Mouse (Mus musculus) neural tube, embryonic 14.5 days (tissue): ENCODE data around the gene Ppp4c. TPM values are rescaled to one million over a fixed set of nuclear protein-coding genes. Genes with fewer than 3 reads are reported as not detected.
A peak's percentile ranks its signal among the peaks of the same experiment; 100 is the strongest.

Experiments
- ATAC-seq: fragments of 200-750 bp; cut with Nextera tagmentation; 2 replicates; pipeline ENCODE4 v1.8.0; 2017; ENCODE audit warnings: low read depth, mild to moderate bottlenecking, moderate TSS enrichment, moderate library complexity
- H3K27ac ChIP-seq: fragments of 300-500 bp; sonication (generic); 2 replicates; pipeline ENCODE4 v1.5.1; 2014; ENCODE audit warnings: low read depth, mild to moderate bottlenecking, control low read depth, low read length, moderate library complexity, mixed read lengths
- H3K27me3 ChIP-seq: fragments of 300-500 bp; sonication (generic); 2 replicates; pipeline ENCODE4 v1.6.1; 2014; ENCODE audit warnings: low read length; ENCODE audit not compliant: control insufficient read depth, insufficient read depth
- H3K36me3 ChIP-seq: fragments of 300-500 bp; sonication (generic); 2 replicates; pipeline ENCODE4 v1.6.1; 2014; ENCODE audit warnings: low read length, mixed read lengths; ENCODE audit not compliant: control insufficient read depth, insufficient read depth
- H3K4me1 ChIP-seq: fragments of 300-500 bp; sonication (generic); 2 replicates; pipeline ENCODE4 v1.6.1; 2014; ENCODE audit warnings: low read length; ENCODE audit not compliant: control insufficient read depth, insufficient read depth
- H3K4me2 ChIP-seq: fragments of 300-500 bp; sonication (generic); 2 replicates; pipeline ENCODE4 v1.6.1; 2014; ENCODE audit warnings: mild to moderate bottlenecking, low read depth, low read length, control low read depth
- H3K4me3 ChIP-seq: fragments of 300-500 bp; sonication (generic); 2 replicates; pipeline ENCODE4 v1.5.1; 2014; ENCODE audit warnings: low read depth, low read length, control low read depth, mixed read lengths
- H3K9ac ChIP-seq: fragments of 300-500 bp; sonication (generic); replicated peaks from 2 replicates; pipeline ENCODE4 v1.6.1; 2014; ENCODE audit warnings: low read depth, mild to moderate bottlenecking, control low read depth, low read length, mixed read lengths
- H3K9me3 ChIP-seq: fragments of 300-500 bp; sonication (generic); 2 replicates; pipeline ENCODE4 v1.6.1; 2016; ENCODE audit warnings: low read length; ENCODE audit not compliant: control insufficient read depth
- WGBS: fragments of 180-500 bp; shearing (Covaris S2); extraction: QIAGEN DNeasy Blood & Tissue Kit; methylation state at CpG from one replicate; pipeline ENCODE4 v1.1.7; 2014; 5-methylcytosine and 5-hydroxymethylcytosine counted together
- polyA plus RNA-seq: library from polyadenylated mRNA; unstranded; fragments of >200 nt; fragmentation: Nextera tagmentation; extraction: Ambion mirVana; gene quantifications from 2 replicates; pipeline ENCODE4 v1.2.1, GENCODE M21; 2014

The Ppp4c gene
- polyA plus RNA-seq, 1 experiment from 2014 or later, result 154 TPM

DNA sequence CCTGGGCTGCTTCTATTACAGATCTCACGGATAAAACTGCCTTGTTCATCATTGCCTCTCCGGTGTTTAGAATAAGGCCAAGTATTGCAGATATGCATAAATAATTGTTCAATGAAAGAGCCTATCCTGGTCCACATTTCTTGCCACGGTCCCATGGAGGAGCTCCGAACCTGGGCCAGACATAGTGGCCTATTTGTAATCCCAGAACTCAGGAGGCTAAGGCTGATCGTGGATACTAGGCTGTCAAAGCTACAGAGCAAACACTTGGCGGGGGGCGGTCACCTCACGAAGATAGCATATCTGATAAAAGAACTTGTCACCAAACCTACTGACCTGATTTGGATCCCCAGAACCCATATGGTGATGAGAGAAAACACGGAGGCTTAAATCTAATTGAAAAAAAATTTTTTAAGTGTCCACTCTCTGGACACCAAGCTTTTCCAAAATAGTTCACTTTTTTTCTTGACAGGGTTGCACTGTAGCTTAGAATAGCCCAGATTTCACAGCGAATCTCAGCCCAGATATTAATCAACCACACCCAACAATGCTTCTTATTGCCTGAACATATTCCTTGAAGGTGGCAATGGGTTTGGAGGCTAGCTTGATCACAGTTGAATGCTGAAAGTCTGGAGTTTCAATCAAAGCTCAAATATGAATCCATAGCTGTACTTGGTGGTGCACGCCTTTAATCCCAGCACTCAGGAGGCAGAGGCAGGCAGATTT, 586 bp upstream of the Ppp4c start:
- H3K9ac ChIP-seq, result peak overlapping the region; percentile 82
- 31% methylated on average over 11 of the region's 11 CpGs for WGBS

DNA sequence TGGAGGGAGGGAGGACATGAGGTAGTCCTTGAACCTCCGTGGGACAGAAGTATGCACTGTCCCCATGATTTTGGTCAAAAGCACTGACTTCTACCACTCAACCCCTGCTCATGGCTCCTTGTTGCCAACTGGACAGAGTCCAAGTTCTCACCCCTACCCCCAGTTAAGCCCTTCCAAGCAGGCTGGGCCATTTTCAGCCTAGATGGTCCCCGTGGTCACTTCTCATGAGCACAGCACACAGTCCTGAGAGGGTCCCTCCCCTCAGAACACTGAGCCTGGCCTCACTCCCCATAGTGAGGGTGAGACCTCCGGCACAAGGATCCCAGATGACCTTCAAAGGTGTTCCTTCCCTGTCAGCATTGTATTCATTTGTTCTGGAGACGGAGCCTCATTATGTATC, 3.2 kb downstream of the Ppp4c start:
- Histone ChIP-seq H3K27me3 (no peaks in the 10 kb centered on the region), H3K4me2 (no peak overlapping the region), H3K36me3 (peaks cover 48% of the 10 kb centered on the region), H3K4me3 (no peak overlapping the region), H3K9me3 (no peaks in the 10 kb centered on the region), H3K27ac (no peak overlapping the region), H3K9ac (no peak overlapping the region), H3K4me1 (peaks cover 7% of the 10 kb centered on the region; the same call in 1 of the 2 replicates)
- no peak for ATAC-seq
- WGBS, result 95% methylated on average over 4 of the region's 4 CpGs

More for the DNA sequence above, 586 bp upstream of the Ppp4c start:
- H3K36me3 ChIP-seq, result peaks cover 42% of the 10 kb centered on the region
- H3K4me2 ChIP-seq, result peak overlapping the region; percentile 81
- H3K4me3 ChIP-seq, result peak overlapping the region; percentile 90
- peaks cover 20% of the 10 kb centered on the region for H3K4me1 ChIP-seq
- ATAC-seq, result peak; percentile 13; the same call in 1 of the 2 replicates
- peak overlapping the region; percentile 91 for H3K27ac ChIP-seq
- no peaks in the 10 kb centered on the region for H3K9me3 ChIP-seq
- no peaks in the 10 kb centered on the region for H3K27me3 ChIP-seq

DNA sequence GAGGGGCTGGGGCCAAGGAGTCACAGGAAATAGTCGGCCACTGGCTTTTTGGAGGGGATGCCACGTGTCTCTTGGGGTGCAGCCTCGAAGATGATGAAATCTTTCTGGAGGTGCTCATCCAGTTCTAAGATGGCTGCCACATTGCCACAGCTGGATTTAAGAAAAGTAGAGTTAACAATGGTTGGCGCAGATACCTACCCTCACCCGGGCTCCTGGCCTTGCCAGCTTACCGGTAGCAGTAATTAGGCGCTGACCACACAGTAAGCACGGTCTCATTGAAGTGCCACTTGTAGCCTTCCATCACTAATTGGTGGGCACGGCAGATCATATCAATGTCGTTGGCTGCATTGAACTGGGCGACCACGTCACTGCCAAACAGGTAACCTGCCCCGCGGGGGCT, 6.2 kb downstream of the Ppp4c start:
- WGBS, result 92% methylated on average over 14 of the region's 14 CpGs
- no peak overlapping the region for H3K4me2 ChIP-seq
- peaks cover 9% of the 10 kb centered on the region; the same call in 1 of the 2 replicates for H3K4me1 ChIP-seq
- H3K9ac ChIP-seq, result no peak overlapping the region
- H3K27me3 ChIP-seq, result no peaks in the 10 kb centered on the region
- peaks cover 47% of the 10 kb centered on the region for H3K36me3 ChIP-seq
- no peak overlapping the region for H3K4me3 ChIP-seq
- no peak overlapping the region for H3K27ac ChIP-seq
- no peak for ATAC-seq
- H3K9me3 ChIP-seq, result no peaks in the 10 kb centered on the region

DNA sequence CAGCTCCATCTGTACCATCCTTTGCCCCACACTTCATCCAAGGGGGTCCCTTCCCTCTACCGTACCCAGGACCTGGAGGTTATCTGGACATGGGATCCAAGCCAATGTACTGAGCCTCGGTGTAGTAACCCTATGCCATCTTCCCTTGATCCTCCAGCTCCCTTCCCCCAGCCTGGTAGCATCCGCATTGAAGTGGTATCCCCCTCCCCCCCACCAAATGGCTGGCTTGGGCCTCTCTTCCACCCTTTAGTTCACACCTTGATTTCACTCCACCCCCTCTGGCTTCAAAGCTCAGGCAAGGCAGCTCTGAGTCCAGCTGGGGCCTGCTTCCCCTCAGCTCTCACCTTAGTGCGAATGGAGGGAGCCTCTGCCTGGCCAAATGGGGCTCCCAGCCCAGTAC, 7.2 kb downstream of the Ppp4c start:
- no peaks in the 10 kb centered on the region for H3K27me3 ChIP-seq
- no peaks in the 10 kb centered on the region for H3K9me3 ChIP-seq
- no peak overlapping the region for H3K4me3 ChIP-seq
- H3K27ac ChIP-seq, result no peak overlapping the region
- H3K4me1 ChIP-seq, result peaks cover 15% of the 10 kb centered on the region; the same call in 1 of the 2 replicates
- 86% methylated on average over 4 of the region's 4 CpGs for WGBS
- H3K9ac ChIP-seq, result no peak overlapping the region
- no peak for ATAC-seq
- no peak overlapping the region for H3K4me2 ChIP-seq
- peaks cover 46% of the 10 kb centered on the region for H3K36me3 ChIP-seq

DNA sequence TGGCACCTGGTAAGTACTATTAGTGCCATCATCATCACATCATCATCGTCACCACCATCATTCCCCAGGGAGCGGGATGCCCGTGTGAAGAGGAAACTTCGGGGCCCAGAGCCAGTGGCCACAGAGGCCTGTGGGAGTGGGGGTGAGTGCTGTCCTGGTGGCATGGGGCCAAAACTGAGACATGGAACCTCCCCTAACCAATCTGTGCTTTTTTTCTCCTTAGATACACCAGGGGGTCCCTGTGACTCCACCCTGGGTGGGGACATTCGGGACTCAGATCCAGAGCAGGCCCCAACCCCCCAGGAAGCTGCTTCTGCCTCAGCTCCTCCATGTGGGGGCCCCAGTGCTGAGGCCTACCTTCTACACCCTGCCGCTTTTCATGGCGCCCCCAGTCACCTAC, 7.8 kb downstream of the Ppp4c start:
- H3K9me3 ChIP-seq, result no peaks in the 10 kb centered on the region
- 84% methylated on average over 7 of the region's 7 CpGs for WGBS
- peaks cover 15% of the 10 kb centered on the region; the same call in 1 of the 2 replicates for H3K4me1 ChIP-seq
- H3K36me3 ChIP-seq, result peaks cover 40% of the 10 kb centered on the region
- H3K27ac ChIP-seq, result no peak overlapping the region
- no peaks in the 10 kb centered on the region for H3K27me3 ChIP-seq
- ATAC-seq, result no peak
- H3K4me3 ChIP-seq, result no peak overlapping the region
- no peak overlapping the region for H3K9ac ChIP-seq
- H3K4me2 ChIP-seq, result no peak overlapping the region

DNA sequence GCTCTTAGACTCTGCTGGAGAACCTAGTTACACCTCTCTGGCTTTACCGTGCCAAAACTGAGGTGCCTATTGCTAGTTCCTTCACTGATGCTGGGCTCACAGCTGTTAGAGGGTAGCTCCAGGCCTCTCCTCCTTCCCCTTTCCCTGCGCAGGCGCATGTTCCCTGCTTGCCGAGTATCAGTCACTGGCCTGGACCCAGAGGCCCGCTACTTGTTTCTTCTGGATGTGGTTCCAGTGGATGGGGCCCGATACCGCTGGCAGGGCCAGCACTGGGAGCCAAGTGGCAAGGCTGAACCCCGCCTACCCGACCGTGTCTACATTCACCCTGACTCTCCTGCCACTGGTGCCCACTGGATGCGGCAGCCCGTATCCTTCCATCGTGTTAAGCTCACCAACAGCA, 9.6 kb downstream of the Ppp4c start:
- Histone ChIP-seq H3K4me3 (no peak overlapping the region), H3K9me3 (no peaks in the 10 kb centered on the region), H3K36me3 (peaks cover 29% of the 10 kb centered on the region), H3K4me2 (no peak overlapping the region), H3K4me1 (peaks cover 20% of the 10 kb centered on the region), H3K9ac (no peak overlapping the region), H3K27ac (no peak overlapping the region), H3K27me3 (no peaks in the 10 kb centered on the region)
- no peak for ATAC-seq
- WGBS, result 84% methylated on average over 13 of the region's 13 CpGs

DNA sequence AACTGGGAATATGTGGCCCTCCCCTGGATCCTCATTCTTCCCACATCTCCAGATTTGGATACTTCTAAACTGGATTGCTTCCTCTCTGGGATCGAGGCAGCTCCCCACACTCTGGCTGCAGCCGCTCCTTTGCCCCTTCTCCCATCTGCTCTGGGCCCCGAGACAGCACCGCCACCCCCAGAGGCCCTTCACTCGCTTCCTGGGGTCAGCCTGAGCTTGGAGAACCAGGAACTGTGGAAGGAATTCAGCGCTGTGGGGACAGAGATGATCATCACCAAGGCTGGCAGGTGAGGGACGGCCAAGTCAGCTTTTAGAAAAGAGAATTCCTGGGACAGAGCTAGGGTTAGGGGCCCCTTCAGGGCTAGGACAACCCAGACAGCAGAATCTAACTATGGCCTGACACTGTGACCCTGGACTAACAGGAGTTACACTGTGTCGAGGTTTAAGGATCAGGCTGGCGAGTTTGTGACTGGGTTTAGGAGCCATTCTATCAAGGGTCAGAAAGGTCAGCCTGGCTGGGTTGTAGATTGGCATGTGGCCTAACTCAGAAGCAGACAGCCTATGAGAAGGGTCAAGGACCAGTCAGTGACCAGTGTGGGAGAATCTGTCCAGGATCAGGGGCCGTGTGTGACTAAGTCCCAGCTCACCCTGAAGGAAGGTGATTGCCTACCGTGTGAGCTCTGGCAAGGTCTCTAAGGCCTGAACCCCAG, 10.5 kb downstream of the Ppp4c start:
- H3K36me3 ChIP-seq, result peaks cover 21% of the 10 kb centered on the region
- WGBS, result 37% methylated on average over 11 of the region's 11 CpGs
- no peaks in the 10 kb centered on the region for H3K27me3 ChIP-seq
- H3K4me2 ChIP-seq, result peak overlapping the region; percentile 96; the same call in 1 of the 2 replicates
- ATAC-seq, result no peak
- H3K4me1 ChIP-seq, result peaks cover 27% of the 10 kb centered on the region
- H3K4me3 ChIP-seq, result no peak overlapping the region; the same call in 1 of the 2 replicates
- no peak overlapping the region for H3K27ac ChIP-seq
- H3K9me3 ChIP-seq, result no peaks in the 10 kb centered on the region
- H3K9ac ChIP-seq, result 0 out of 2 replicates have a peak overlapping the region, but pooled peaks have one; percentile 56

DNA sequence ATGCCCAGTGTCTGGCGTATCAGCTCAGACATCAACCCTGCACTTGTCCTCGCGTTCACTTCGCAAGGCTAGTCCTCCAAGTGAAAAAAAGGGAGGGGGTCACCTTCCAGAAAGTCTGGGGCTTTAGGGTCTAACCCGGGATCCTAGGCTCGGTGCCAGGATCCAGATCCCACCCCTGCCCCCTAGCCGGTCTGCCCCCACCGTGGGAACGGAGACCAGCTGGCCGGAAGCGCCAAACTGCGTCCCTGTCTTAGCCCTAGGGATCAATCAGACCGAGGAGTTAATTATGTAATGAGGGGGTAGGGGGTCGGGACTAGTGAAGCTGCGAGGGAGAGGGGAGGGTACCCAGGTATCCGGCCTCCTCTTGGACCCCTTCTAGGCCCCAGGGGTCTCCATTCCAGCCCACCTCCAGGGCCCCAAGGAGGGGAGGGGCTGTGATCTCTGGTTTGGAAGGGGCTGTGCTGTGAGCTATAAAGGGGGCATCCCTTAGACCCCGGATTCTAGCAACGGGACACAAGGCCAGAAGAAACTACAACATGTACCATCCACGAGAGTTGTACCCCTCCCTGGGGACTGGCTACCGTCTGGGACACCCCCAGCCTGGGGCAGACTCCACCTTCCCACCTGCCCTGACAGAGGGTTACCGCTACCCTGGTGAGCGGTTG, 11.2 kb downstream of the Ppp4c start, which contains the start of gene Tbx6:
TSS of gene Tbx6 (plus strand) at position 513 of the 665 bp plus-strand sequence.
- Histone ChIP-seq H3K9ac (peak within 1 kb of the TSS; percentile 56), H3K4me3 (peak within 1 kb of the TSS; percentile 36), H3K9me3 (no peaks in the 10 kb centered on the region), H3K4me1 (peaks cover 29% of the 10 kb centered on the region), H3K4me2 (peak within 1 kb of the TSS; percentile 96), H3K27ac (peak within 1 kb of the TSS; percentile 77), H3K36me3 (peaks cover 14% of the 10 kb centered on the region), H3K27me3 (no peaks in the 10 kb centered on the region)
- 5% methylated on average over 22 of the region's 22 CpGs for WGBS
- ATAC-seq, result 0 out of 2 replicates have a peak, but pooled peaks have one; percentile 0
